Mouse (Mus musculus) A20 (cell line): Measurements from ENCODE around the gene Mettl22.

Experiments
- DNase-seq: peaks from one replicate; pipeline ENCODE4 v3.0.0-alpha.2; 2011; ENCODE audit warnings: low read depth, low spot score

The Mettl22 gene

DNA sequence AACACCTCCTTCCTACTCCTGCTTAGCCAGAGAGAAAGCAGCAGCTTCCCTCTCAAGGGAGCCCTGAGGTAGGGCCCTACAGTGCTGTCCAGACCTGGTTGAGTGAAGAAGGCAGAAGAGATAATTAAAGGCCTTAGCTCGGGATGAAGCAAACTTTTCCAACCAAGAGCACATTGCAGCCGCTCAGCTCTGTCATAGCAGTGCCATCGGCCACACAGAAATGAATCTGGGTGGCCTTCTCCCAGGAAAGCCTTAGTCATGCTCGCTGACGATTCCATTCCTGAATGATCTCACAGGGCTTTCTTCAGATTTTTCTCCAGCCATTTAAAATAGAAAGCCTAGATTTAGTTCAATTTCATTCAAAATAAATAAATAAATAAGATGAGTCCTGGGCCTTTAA, 39.3 kb downstream of the Mettl22 start:
- DNase-seq, result no peak

- no peak for DNase-seq
Observed at GRCm38 (mm10) chr16:8512830-8513229, 42.2 kb downstream of the Mettl22 start.

DNA sequence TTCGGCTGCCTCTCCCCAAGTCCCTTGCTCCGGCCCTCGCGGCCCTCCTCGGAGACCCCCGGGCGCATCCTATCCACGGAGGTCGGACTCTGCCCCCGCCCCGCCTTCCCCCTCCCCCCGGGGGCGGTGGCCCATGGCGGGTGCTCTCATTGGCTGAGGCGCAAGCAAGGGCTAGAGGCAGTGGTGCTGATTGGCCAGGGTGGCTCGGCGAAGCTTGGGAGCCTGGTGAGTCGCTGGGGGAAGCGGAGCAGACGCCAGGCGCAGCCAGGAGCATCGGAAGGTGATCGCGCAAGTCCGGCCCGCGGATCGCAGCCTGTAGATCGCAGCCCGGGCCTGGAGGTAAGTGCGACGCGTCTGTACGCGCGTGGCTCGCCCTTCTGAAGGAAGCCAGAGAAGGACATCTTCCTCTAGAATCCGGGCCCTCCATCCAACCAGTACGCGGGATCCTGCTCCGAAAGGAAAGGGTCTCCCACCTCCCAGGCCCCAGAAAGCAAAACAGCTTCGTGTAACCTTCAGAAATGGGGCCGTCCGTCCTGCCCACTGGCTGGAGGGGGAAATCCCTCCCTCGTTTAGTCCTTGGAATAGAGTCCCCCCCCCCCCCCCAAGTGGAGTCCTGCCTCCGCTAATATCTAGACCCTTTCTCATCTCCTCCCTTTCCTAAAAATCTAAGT, 42.8 kb downstream of the Mettl22 start, which contains the start of gene Abat:
Abat (plus strand) TSS at position 194 of the 671 bp plus-strand sequence.
- DNase-seq, result no peak

DNA sequence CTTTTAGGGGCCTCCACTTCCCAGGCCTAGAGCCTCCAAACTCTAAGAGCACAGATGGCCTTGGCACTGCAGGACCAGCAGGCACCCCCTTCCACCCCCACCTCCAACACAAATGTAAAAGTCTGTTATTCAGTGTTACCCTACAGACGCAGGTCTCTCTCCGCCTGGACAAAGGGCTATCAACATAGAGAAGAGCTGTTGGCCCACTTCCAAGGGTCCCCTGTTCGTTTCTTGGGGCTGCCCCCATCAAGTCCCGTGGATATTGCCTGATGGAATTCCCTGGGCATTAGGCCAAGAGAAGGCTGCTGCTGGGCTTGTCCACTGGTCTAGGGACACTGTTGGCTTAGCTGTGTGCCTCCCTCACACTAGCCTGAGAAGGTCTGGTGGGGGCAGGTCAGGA, 43.6 kb downstream of the Mettl22 start:
- no peak for DNase-seq

GRCm38 (mm10) chr16:8520525-8520924, 49.9 kb downstream of the Mettl22 start:
- no peak for DNase-seq

- DNase-seq, result no peak
Observed at GRCm38 (mm10) chr16:8521322-8521721, 50.7 kb downstream of the Mettl22 start.

- DNase-seq, result no peak
Observed at GRCm38 (mm10) chr16:8523480-8524144, 53.0 kb downstream of the Mettl22 start.

DNA sequence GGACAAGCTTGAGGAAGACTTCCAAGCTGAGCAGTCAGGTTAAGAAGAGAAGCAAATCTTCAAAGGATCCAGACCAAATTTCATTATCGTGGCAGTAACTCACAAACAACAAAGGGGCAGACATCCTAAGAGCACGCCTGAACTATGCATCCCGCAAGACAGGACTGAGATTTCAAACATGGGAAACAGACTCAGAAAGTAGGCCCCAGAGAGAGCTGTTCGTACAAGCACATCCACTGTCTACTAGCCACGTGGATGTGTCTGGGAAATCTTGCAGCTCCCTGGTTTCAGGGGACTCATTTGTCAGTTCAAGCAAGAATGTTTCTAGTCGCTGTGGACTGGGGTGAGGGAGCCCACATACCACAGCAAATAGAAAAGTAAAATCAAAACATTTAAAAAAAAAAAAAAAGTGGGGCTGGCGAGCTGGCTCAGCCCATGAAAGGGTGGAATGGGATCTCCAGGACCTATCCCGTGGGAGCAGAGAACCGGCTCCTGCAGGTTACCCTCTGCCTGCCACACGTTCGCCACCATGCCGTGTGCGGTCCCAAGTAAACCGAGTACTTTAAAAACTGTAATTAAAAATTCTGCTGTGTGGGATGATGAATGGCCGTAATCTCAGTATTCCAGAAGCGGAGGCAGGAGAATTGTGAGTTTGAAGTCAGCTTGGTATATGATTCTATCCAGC, 53.7 kb downstream of the Mettl22 start:
- no peak for DNase-seq

DNA sequence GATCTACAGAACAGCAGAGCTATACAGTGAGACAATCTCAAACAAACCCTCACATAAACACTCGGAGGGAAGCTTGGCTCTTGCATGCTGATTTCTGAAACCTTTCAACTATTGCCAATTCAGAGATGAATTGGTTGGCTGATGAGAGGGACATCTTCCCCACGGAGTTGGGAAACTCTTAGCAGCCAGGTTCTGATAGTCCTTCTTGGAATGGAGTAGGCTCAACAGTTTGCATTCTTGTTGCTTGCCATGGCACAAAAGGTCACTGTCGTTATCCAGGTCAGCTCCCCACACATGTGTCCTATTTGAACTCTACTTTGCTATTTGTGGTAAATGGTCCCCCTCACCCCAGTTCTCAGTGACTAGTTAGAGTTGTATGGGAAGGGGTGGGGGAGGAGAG, 54.7 kb downstream of the Mettl22 start:
- DNase-seq, result no peak

DNA sequence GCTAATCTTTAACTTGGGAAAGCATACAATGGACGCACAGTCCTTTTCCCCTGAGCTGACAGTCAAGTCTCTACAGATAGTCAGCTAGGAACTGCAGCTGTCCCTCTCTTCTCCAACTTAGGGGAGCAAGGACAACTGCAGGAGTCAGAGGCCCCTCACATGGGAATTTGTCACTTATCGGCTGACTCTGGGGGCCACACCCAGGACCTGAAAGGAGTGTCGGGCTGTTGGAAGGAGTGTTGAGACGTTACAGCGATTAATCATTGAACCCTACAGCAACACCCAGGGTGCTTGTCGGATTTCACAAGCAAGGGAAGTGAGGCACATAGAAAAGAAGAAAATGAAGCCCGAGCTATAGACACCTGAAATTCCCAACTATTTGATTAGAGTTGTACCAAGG, 55.3 kb downstream of the Mettl22 start:
- no peak for DNase-seq

- DNase-seq, result no peak
Observed at GRCm38 (mm10) chr16:8529389-8529788, 58.8 kb downstream of the Mettl22 start.

DNA sequence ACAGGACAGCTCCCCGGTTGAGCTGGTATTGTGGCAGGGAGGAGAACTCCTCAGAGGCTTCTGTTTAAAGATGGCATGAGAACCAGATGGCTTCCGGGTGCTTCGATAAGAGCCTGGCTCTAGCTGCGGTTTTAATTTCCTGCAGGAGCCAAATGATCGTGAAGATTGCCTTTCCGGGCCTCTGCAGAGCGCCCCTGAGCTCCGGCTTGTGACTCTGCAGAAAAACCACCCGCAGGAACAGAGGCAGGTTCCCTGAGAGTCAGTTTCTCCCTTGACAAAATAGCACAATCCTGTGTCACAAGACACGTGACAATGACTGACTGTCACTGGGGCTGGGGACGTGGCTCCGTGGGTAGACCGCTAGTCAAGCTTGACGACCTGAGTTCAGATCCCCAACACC, 59.4 kb downstream of the Mettl22 start:
- no peak for DNase-seq

DNA sequence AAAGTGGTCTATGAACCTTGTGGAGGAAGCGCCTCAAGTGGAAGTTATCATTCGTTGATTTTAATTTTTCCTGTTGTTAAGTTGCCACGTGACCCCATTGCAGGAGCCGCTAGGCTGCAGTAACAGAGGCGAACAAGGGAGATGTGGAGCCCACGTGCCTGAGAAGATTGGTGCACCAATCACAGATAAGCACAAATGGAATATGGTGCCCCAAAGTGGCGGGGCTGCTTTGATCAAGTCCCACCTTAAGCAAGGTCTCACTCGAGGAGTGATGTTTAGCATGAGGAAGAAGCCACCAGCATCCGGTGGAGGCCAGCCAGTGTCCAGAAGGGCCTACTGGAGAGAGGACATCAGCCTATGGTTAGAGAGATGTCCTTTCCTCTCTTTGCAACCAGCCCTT, 61.9 kb downstream of the Mettl22 start:
- DNase-seq, result no peak

DNA sequence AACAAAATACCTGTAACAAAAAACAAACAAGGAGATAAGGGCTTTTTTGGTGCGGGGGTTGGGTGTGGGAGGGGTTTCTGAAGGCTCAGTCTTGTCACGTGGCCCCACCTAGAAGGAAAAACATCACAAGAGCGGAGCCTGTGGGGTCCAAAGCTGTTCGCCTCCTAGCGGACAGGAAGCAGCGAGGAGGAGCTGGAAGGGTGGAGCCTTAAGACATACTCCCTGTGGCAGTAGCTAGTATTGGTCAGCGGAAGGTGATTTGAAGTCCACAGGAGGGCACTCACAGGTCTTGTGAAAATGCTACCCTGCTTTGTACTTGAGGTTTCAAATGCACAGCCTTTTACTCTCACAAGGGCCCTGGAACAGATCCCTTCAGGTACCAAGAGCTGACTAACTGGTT, 62.3 kb downstream of the Mettl22 start:
- DNase-seq, result no peak

- no peak for DNase-seq
Observed at GRCm38 (mm10) chr16:8533477-8533876, 62.9 kb downstream of the Mettl22 start.

GRCm38 (mm10) chr16:8534466-8535200, 64.0 kb downstream of the Mettl22 start:
- no peak for DNase-seq

GRCm38 (mm10) chr16:8535411-8535810, 64.8 kb downstream of the Mettl22 start:
- no peak for DNase-seq

GRCm38 (mm10) chr16:8539150-8539865, 68.7 kb downstream of the Mettl22 start:
- DNase-seq, result no peak
